Mouse (Mus musculus): ENCODE measurements around the gene Phf20. TPM values are rescaled to one million over a fixed set of nuclear protein-coding genes. Genes with fewer than 3 reads are reported as not detected.
A peak's percentile ranks its signal among the peaks of the same experiment; 100 is the strongest.

Gene Phf20
- polyA plus RNA-seq, 1 experiment, result 10.9 TPM

DNA sequence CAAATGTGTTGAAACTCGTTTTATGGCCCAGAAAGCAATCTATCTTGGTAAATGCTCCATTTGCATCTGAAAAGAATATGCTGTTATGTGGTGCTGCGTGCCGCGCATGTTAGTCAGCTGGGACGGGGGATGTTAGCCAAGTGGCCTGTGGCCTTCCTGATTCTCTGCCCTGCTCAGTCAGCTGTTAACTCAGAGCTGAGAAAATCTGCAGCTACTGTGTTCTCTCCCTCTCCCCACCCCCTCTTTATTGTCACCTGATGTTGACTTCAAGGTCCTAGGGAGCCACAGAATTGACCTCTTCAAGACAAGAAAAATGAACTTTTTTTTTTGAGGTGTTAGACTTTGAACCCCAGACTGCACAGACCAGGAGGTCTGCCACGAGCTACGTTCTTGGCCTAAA, 159.8 kb downstream of the Phf20 start:
- H3K36me3 ChIP-seq (ENCODE audit: control insufficient read depth, insufficient read depth, low read length), result no peaks in the 10 kb centered on the region
- H3K4me1 ChIP-seq (ENCODE audit: control insufficient read depth, insufficient read depth, insufficient read length), result no peaks in the 10 kb centered on the region
- no peaks in the 10 kb centered on the region for H3K27me3 ChIP-seq (ENCODE audit: control insufficient read depth, insufficient read depth, low read length)
- 81% methylated on average over 7 of the region's 7 CpGs for WGBS
- TF ChIP-seq CTCF (IDR thresholded peaks at IDR 0.05; ENCODE audit: extremely low read depth, insufficient read depth, insufficient read length, insufficient replicate concordance) (no peak), POLR2A (IDR thresholded peaks at IDR 0.05; ENCODE audit: low read depth, low read length) (no peak)
- DNase-seq (ENCODE audit: low read depth in 1 of 2, low spot score in 2 of 2), result no peak
- H3K4me3 ChIP-seq (ENCODE audit: extremely low read depth, insufficient read depth, insufficient read length), result no peak overlapping the region
- peak overlapping the region; percentile 35; the same call in 1 of the 2 replicates for H3K27ac ChIP-seq (ENCODE audit: insufficient read depth, low read length)

Other genes with a start within 250 kb of the Phf20 start
- gene Cep250, start 240.0 kb upstream of the Phf20 start, polyA plus RNA-seq (2012; rRNA removed), result 13.8 and 16.7 TPM in 2 replicates
- gene 6430550D23Rik, start 188.5 kb upstream of the Phf20 start, polyA plus RNA-seq (2012; rRNA removed), result 0.84 and 0.93 TPM in 2 replicates
- gene Ergic3, start 188.4 kb upstream of the Phf20 start, polyA plus RNA-seq (2012; rRNA removed), result 119 and 144 TPM in 2 replicates
- gene Fer1l4, start 143.5 kb upstream of the Phf20 start, polyA plus RNA-seq (2012; rRNA removed), result not detected in 2 replicates
- gene Spag4, start 131.3 kb upstream of the Phf20 start, polyA plus RNA-seq (2012; rRNA removed), result 0.74 and 0.90 TPM in 2 replicates
- gene Cpne1, start 84.5 kb upstream of the Phf20 start, polyA plus RNA-seq (2012; rRNA removed), result 92.0 and 124 TPM in 2 replicates
- 22.6 and 25.3 TPM in 2 replicates for gene Rbm12, start 84.5 kb upstream of the Phf20 start, polyA plus RNA-seq (2012; rRNA removed)
- 1.1 and 1.7 TPM in 2 replicates for gene Gm28036, start 69.4 kb upstream of the Phf20 start, polyA plus RNA-seq (2012; rRNA removed)
- gene Romo1, start 52.4 kb upstream of the Phf20 start, polyA plus RNA-seq (2012; rRNA removed), result 129 and 151 TPM in 2 replicates
- 27.1 and 48.7 TPM in 2 replicates for gene Nfs1, start 52.3 kb upstream of the Phf20 start, polyA plus RNA-seq (2012; rRNA removed)
- gene Rbm39, start 16.2 kb upstream of the Phf20 start, polyA plus RNA-seq (2012; rRNA removed), result 57.7 and 71.7 TPM in 2 replicates
- gene Cnbd2, start 115.8 kb downstream of the Phf20 start, polyA plus RNA-seq (2012; rRNA removed), result 2.0 and 2.2 TPM in 2 replicates
- gene Scand1, start 116.2 kb downstream of the Phf20 start, polyA plus RNA-seq (2012; rRNA removed), result 167 and 366 TPM in 2 replicates
- 3.2 and 4.4 TPM in 2 replicates for gene Epb41l1, start 224.4 kb downstream of the Phf20 start, polyA plus RNA-seq (2012; rRNA removed)

Measured in spleen, adult 2 months (tissue).